Comparison of ENCODE assay signal across 23 mouse cellular contexts in genomic region chr1:39644333-39644732, GRCm38 (mm10). TPM values are rescaled to one million over a fixed set of nuclear protein-coding genes. Genes with fewer than 3 reads are reported as not detected.
A peak's percentile ranks its signal among the peaks of the same experiment; 100 is the strongest.
DNase-seq lines count a peak whose midpoint lies in the region; ATAC-seq lines count a peak whose summit lies in the region.
"Had no signal": no experiment of that assay in that cellular context is flagged by ENCODE, and none has a peak within 500 bp of the region (broad histone marks: within the 10 kb centered on the region; RNA-seq: fewer than 3 reads in every experiment).

No protein-coding gene starts in this region.

- H3K4me3 ChIP-seq in erythroblast, embryonic 14.5 days (replicated peaks) = peak overlapping the region; percentile 39
- H3K4me3 ChIP-seq: embryonic facial prominence, embryonic 13.5 days; forebrain, embryonic 10.5 days; gastrocnemius, adult 2 months; heart, embryonic 10.5 days; hindbrain, embryonic 12.5 days had no signal

- ATAC-seq in erythroblast, adult 5-6 weeks (replicated peaks; ENCODE audit: low FRiP score, poor library complexity, severe bottlenecking) = no peak
- peak; percentile 55 for ATAC-seq in megakaryocyte progenitor cell, adult 5-6 weeks (replicated peaks; ENCODE audit: poor library complexity)
- ATAC-seq: activated CD4-positive, CD25-positive, alpha-beta regulatory T cell, adult 4 months; forebrain, embryonic 14.5 days; hindbrain, embryonic 16.5 days; Patski had no signal

- peaks cover 2% of the 10 kb centered on the region; the same call in 1 of the 2 replicates for H3K36me3 ChIP-seq in erythroblast, embryonic 14.5 days (ENCODE audit: control insufficient read depth)
- H3K36me3 ChIP-seq: embryonic facial prominence, embryonic 13.5 days; forebrain, embryonic 10.5 days; heart, embryonic 10.5 days; hindbrain, embryonic 12.5 days had no signal

- peak; percentile 32 for DNase-seq in spleen, adult 12 weeks (ENCODE audit: low spot score)
- no peak for DNase-seq in spleen, postnatal 14 days (ENCODE audit: low spot score in 2 of 2)
- no peak for DNase-seq in testis, postnatal 14 days (ENCODE audit: low spot score)
- DNase-seq: adrenal gland, postnatal 14 days; cerebellum, adult 8-10 months; cerebellum, postnatal 36 days; gastrocnemius, adult 2 months; gastrocnemius, postnatal 25 days; heart, postnatal 10 days; heart, postnatal 4 days had no signal

- peaks cover 6% of the 10 kb centered on the region for H3K9me3 ChIP-seq in erythroblast, embryonic 14.5 days (ENCODE audit: control insufficient read depth, low read length)
- H3K9me3 ChIP-seq: forebrain, embryonic 10.5 days; hindbrain, embryonic 12.5 days had no signal

- peaks cover 23% of the 10 kb centered on the region for H3K27me3 ChIP-seq in erythroblast, embryonic 14.5 days (ENCODE audit: control insufficient read depth)

- H3K4me1 ChIP-seq in erythroblast, embryonic 14.5 days (ENCODE audit: control insufficient read depth) = peaks cover 49% of the 10 kb centered on the region
- H3K4me1 ChIP-seq: embryonic facial prominence, embryonic 13.5 days had no signal

RNA-seq across cellular contexts. Expression of gene Creg2, which starts 6.9 kb away (rescaled TPM):
- polyA plus RNA-seq in erythroblast, embryonic 14.5 days (2012) = not detected in 2 replicates
- not detected in 2 replicates for total RNA-seq in erythroblast, adult 5-6 weeks (2015; ENCODE audit: low replicate concordance)
- total RNA-seq in erythroblast, adult 5-6 weeks (2017; ENCODE audit: low replicate concordance) = under 0.01 TPM in 1 of 2 replicates, not detected in the other
- not detected in 2 replicates for total RNA-seq in megakaryocyte progenitor cell, adult 5-6 weeks (2015)
- not detected in 2 replicates for total RNA-seq in megakaryocyte progenitor cell, adult 5-6 weeks (2017)
- total RNA-seq: CH12.LX; granulocyte monocyte progenitor cell, adult 5-6 weeks; heart, postnatal 10 days; heart, postnatal 4 days had no signal
- polyA plus RNA-seq: Patski had no signal
